Mouse (Mus musculus): ENCODE measurements around the gene Scand1.

The Scand1 gene

DNA sequence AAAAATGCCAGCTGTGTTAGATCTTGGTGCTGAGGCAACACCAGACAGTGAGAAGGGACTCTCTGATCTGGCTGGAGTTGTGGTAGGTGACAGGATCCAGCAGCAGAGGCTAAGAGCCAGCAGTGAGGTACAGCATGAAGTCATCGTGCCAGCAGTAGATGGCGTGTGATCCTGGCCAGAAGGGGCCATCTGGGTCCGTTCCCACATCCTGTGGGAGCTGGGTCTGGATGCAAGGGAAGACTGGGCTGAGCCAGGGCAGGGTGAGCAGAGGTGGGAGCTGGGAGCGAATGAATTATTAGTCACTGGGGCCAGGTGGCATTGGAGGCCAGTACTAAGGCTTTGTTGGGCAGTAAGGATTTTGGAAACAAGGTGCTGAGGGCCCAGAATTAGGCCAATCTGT lies 31.3 kb downstream of the Scand1 start:
- Histone ChIP-seq H3K4me3 (replicated peaks; ENCODE audit: low read length) (no peak overlapping the region), H3K4me1 (replicated peaks; ENCODE audit: low read depth, low read length) (peaks cover 21% of the 10 kb centered on the region), H3K27me3 (ENCODE audit: insufficient read depth, low read length) (no peaks in the 10 kb centered on the region), H3K9me3 (ENCODE audit: low read length) (no peaks in the 10 kb centered on the region), H3K36me3 (ENCODE audit: insufficient read depth, low read length) (peaks cover 100% of the 10 kb centered on the region)
- TF ChIP-seq CTCF (conservative IDR thresholded peaks at IDR 0.05; ENCODE audit: low read length) (no peak), NANOG (IDR thresholded peaks at IDR 0.05; ENCODE audit: borderline replicate concordance, low read length) (no peak), POU5F1 (IDR thresholded peaks at IDR 0.05; ENCODE audit: borderline replicate concordance, low read length) (no peak)

- Histone ChIP-seq H3K9me3 (ENCODE audit: low read length) (no peaks in the 10 kb centered on the region), H3K36me3 (ENCODE audit: insufficient read depth, low read length) (peaks cover 89% of the 10 kb centered on the region), H3K4me3 (replicated peaks; ENCODE audit: low read length) (no peak overlapping the region), H3K27me3 (ENCODE audit: insufficient read depth, low read length) (no peaks in the 10 kb centered on the region), H3K4me1 (replicated peaks; ENCODE audit: low read depth, low read length) (peaks cover 15% of the 10 kb centered on the region)
- TF ChIP-seq POU5F1 (IDR thresholded peaks at IDR 0.05; ENCODE audit: borderline replicate concordance, low read length) (no peak), CTCF (conservative IDR thresholded peaks at IDR 0.05; ENCODE audit: low read length) (peak; percentile 53)
Measured at GRCm38 (mm10) chr2:156278226-156279017, 34.1 kb downstream of the Scand1 start.

DNA sequence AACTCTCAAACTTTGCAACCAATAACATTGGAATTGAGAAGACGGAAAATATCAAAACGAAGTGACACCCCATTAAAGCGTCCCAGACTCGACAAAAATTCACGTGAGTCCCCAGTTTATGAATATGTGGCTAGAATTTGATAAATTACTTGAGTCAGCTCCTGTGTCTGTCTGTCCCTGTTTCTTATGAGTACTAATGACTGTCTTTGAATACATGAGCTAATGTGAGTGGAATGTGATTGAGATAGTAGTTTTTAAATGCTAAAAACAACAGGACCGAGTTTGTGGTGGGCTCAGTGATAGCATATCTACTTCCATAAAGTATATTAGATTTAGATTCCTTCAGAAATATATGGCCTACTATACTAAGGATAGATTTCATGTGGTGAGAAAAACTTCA lies 40.0 kb downstream of the Scand1 start:
- peaks cover 83% of the 10 kb centered on the region for H3K36me3 ChIP-seq (ENCODE audit: insufficient read depth, low read length)
- no peaks in the 10 kb centered on the region for H3K9me3 ChIP-seq (ENCODE audit: low read length)
- no peak overlapping the region for H3K4me3 ChIP-seq (replicated peaks; ENCODE audit: low read length)
- TF ChIP-seq NANOG (IDR thresholded peaks at IDR 0.05; ENCODE audit: borderline replicate concordance, low read length) (no peak), CTCF (conservative IDR thresholded peaks at IDR 0.05; ENCODE audit: low read length) (no peak), POU5F1 (IDR thresholded peaks at IDR 0.05; ENCODE audit: borderline replicate concordance, low read length) (no peak)
- H3K4me1 ChIP-seq (replicated peaks; ENCODE audit: low read depth, low read length) = peaks cover 29% of the 10 kb centered on the region
- no peaks in the 10 kb centered on the region for H3K27me3 ChIP-seq (ENCODE audit: insufficient read depth, low read length)

DNA sequence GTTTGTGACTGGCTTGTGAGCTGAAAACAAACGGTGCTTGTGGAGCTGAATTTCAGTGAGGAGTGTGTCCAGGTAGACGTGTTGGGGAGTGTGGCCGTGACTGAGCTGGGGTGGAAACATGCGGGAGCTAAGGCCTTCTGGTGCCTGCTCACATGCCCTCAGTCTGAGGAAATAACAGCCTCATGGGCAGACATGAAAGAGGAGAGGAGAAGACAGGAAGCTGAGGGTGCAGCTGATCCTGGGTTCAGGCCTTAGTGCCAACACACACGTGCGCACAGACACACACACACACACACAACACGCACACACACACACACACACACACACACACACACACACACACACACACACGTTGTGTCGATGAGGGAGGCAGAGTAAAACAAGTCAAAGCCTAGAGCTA lies 44.9 kb downstream of the Scand1 start:
- H3K27me3 ChIP-seq (ENCODE audit: insufficient read depth, low read length) = no peaks in the 10 kb centered on the region
- peaks cover 49% of the 10 kb centered on the region for H3K4me1 ChIP-seq (replicated peaks; ENCODE audit: low read depth, low read length)
- H3K4me3 ChIP-seq (replicated peaks; ENCODE audit: low read length) = no peak overlapping the region
- no peaks in the 10 kb centered on the region for H3K9me3 ChIP-seq (ENCODE audit: low read length)
- TF ChIP-seq CTCF (conservative IDR thresholded peaks at IDR 0.05; ENCODE audit: low read length) (no peak), NANOG (IDR thresholded peaks at IDR 0.05; ENCODE audit: borderline replicate concordance, low read length) (no peak), POU5F1 (IDR thresholded peaks at IDR 0.05; ENCODE audit: borderline replicate concordance, low read length) (no peak)
- peaks cover 92% of the 10 kb centered on the region for H3K36me3 ChIP-seq (ENCODE audit: insufficient read depth, low read length)

DNA sequence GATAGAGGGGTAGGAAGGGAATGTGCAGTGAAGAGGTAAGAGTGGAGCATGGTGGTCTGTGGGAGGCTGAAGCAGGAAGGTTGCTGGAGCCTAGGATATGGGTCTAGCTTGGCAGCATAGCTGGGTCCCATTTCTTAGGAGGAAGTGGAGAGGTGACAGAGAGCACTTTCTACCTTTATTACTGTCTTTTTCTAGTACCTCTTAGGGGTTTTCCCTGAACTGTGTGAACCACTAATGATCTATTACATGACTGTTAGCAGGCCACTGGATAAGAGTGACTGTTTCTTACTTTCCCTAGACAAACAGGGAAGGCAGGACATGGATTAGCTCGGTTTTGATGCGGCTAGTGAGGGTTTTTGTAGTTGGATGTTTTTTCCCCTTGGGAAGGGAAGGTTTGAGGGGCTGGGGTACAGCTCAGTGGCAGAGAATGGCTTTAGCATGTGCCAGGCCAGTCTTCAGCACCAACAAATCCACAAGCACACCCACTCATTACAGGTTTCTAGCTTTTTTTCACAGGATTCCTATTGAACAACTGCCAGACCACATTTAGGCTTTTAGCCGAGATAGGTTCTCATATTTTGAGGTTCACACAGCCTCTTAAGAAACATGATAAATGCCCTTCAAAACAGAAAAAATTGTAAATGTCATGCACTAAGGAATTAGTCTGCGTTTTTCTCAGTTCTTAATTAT lies 49.2 kb downstream of the Scand1 start:
- TF ChIP-seq POU5F1 (IDR thresholded peaks at IDR 0.05; ENCODE audit: borderline replicate concordance, low read length) = no peak
- no peak for TF ChIP-seq CTCF (conservative IDR thresholded peaks at IDR 0.05; ENCODE audit: low read length)
- TF ChIP-seq NANOG (IDR thresholded peaks at IDR 0.05; ENCODE audit: borderline replicate concordance, low read length) = no peak
- no peak overlapping the region for H3K4me3 ChIP-seq (replicated peaks; ENCODE audit: low read length)
- no peaks in the 10 kb centered on the region for H3K27me3 ChIP-seq (ENCODE audit: insufficient read depth, low read length)

More for the DNA sequence above, 49.2 kb downstream of the Scand1 start:
- Histone ChIP-seq H3K4me1 (replicated peaks; ENCODE audit: low read depth, low read length) (peaks cover 56% of the 10 kb centered on the region), H3K9me3 (ENCODE audit: low read length) (no peaks in the 10 kb centered on the region), H3K36me3 (ENCODE audit: insufficient read depth, low read length) (peaks cover 94% of the 10 kb centered on the region)
